Mouse (Mus musculus) bone marrow, adult 2 months (tissue): ENCODE measurements around the gene Rsph6a.

Experiments
- CTCF ChIP-seq: fragments of 200-500 bp; IDR thresholded peaks from 2 replicates; pipeline ENCODE4 v1.5.1; 2011; ENCODE audit warnings: low read length, control low read depth; ENCODE audit not compliant: control insufficient read depth, insufficient read depth
- POLR2A ChIP-seq: fragments of 200-500 bp; IDR thresholded peaks from 2 replicates; pipeline ENCODE4 v1.6.1; 2011; ENCODE audit warnings: low read depth, mild to moderate bottlenecking, control low read depth, low read length, borderline replicate concordance; ENCODE audit not compliant: control insufficient read depth

DNA sequence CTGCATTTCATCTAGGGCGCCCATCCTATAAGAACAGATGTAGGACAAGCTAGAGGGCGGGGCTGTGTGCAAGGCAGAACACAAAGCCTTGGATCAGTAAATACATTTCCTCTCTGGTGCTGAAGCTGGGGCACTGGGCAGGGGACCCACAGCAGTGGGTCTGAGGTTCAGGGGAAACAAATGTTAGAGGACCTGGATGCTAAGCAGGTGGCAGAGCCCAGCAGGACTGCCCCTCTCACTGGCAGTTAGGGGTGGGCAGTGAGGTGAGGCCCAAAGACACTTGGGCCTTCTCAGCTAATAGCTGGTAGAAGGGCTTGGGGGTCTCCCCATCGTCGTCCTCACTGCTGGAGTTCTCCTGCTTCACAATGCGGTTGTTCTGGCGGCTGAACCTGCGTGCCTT lies 44.3 kb downstream of the Rsph6a start:
- TF ChIP-seq POLR2A (no peak), CTCF (no peak)
